Mouse (Mus musculus) MEL (cell line): Measurements from ENCODE around the gene Prcd. TPM values are rescaled to one million over a fixed set of nuclear protein-coding genes. Genes with fewer than 3 reads are reported as not detected.
A peak's percentile ranks its signal among the peaks of the same experiment; 100 is the strongest.

Experiments used
- DNase-seq: peaks from one replicate; pipeline ENCODE4 v3.0.0; 2011; ENCODE audit warnings: low read depth, low spot score
- H3K27ac ChIP-seq: 2 replicates; pipeline ENCODE4 v1.5.1; 2012; ENCODE audit warnings: low read depth, mild to moderate bottlenecking, control low read depth, low read length, moderate library complexity; ENCODE audit not compliant: control insufficient read depth
- H3K27me3 ChIP-seq, 2 experiments: fragments of 150-350 bp in 1 of 2; sonication (generic) in 1 of 2; 2 replicates each; pipeline ENCODE4 v1.6.1; 2012; ENCODE audit warnings: low read length in 2 of 2, mild to moderate bottlenecking in 2 of 2, improper control_type of control experiment in 1 of 2, moderate library complexity in 1 of 2; ENCODE audit not compliant: insufficient read depth in 2 of 2, control insufficient read depth in 1 of 2
- H3K36me3 ChIP-seq, 2 experiments: 2 replicates each; pipeline ENCODE4 v1.6.1; 2012 to 2014; ENCODE audit warnings: low read length in 2 of 2, improper control_type of control experiment in 1 of 2, inconsistent platforms in 1 of 2, mild to moderate bottlenecking in 1 of 2; ENCODE audit not compliant: insufficient read depth in 2 of 2, control insufficient read depth in 1 of 2
- H3K4me1 ChIP-seq, 2 experiments: fragments of 150-350 bp in 1 of 2; sonication (generic) in 1 of 2; 2 replicates each; pipeline ENCODE4 v1.6.1; 2012; ENCODE audit warnings: low read length in 2 of 2, improper control_type of control experiment in 1 of 2, mild to moderate bottlenecking in 1 of 2; ENCODE audit not compliant: insufficient read depth in 2 of 2, control insufficient read depth in 1 of 2
- H3K4me3 ChIP-seq, 2 experiments: fragments of 150-350 bp in 1 of 2; sonication (generic) in 1 of 2; 2 replicates each; pipeline ENCODE4 v1.5.1; 2012; ENCODE audit warnings: low read depth in 2 of 2, low read length in 2 of 2, mild to moderate bottlenecking in 2 of 2, moderate library complexity in 2 of 2, control low read depth in 1 of 2, improper control_type of control experiment in 1 of 2; ENCODE audit not compliant: control insufficient read depth in 1 of 2, insufficient read depth in 1 of 2
- H3K79me2 ChIP-seq: 2 replicates; pipeline ENCODE4 v1.6.1; 2012; ENCODE audit warnings: mild to moderate bottlenecking, low read length, moderate library complexity; ENCODE audit not compliant: control insufficient read depth, poor library complexity, insufficient read depth
- H3K9ac ChIP-seq: 2 replicates; pipeline ENCODE4 v1.6.1; 2012; ENCODE audit warnings: low read depth, mild to moderate bottlenecking, control low read depth, low read length, moderate library complexity; ENCODE audit not compliant: control insufficient read depth, poor library complexity, severe bottlenecking
- H3K9me3 ChIP-seq: fragments of 150-350 bp; sonication (generic); replicated peaks from 2 replicates; pipeline ENCODE4 v1.6.1; 2012; ENCODE audit warnings: mild to moderate bottlenecking, low read length, improper control_type of control experiment, moderate library complexity; ENCODE audit not compliant: insufficient read depth
- CHD1 ChIP-seq: IDR thresholded peaks from 2 replicates; pipeline ENCODE4 v1.6.1; 2012; ENCODE audit warnings: low read depth, mild to moderate bottlenecking, inconsistent platforms, low read length, improper control_type of control experiment
- CTCF ChIP-seq, 3 experiments: IDR thresholded peaks in 2 of 3; conservative IDR thresholded peaks in 1 of 3; 2 replicates each; pipeline ENCODE4 v1.5.1; 2011 to 2012; ENCODE audit warnings: low read length in 3 of 3, low read depth in 2 of 3, mild to moderate bottlenecking in 2 of 3, improper control_type of control experiment in 1 of 3, inconsistent platforms in 1 of 3, mixed read lengths in 1 of 3, moderate library complexity in 1 of 3; ENCODE audit not compliant: control insufficient read depth in 1 of 3, insufficient read depth in 1 of 3, poor library complexity in 1 of 3, severe bottlenecking in 1 of 3
- E2F4 ChIP-seq: IDR thresholded peaks from 2 replicates; pipeline ENCODE4 v1.6.1; 2011; ENCODE audit warnings: low read depth, low read length, improper control_type of control experiment, borderline replicate concordance
- ELF1 ChIP-seq: IDR thresholded peaks from 2 replicates; pipeline ENCODE4 v1.6.1; 2014; ENCODE audit warnings: low read depth, mild to moderate bottlenecking, inconsistent platforms, low read length, improper control_type of control experiment, moderate library complexity
- EP300 ChIP-seq, 2 experiments: IDR thresholded peaks; 2 replicates each; pipeline ENCODE4 v1.6.1; 2011; ENCODE audit warnings: improper control_type of control experiment in 2 of 2, low read length in 2 of 2, low read depth in 1 of 2, mild to moderate bottlenecking in 1 of 2
- ETS1 ChIP-seq: IDR thresholded peaks from 2 replicates; pipeline ENCODE4 v1.6.1; 2012; ENCODE audit warnings: low read depth, mild to moderate bottlenecking, inconsistent platforms, low read length, improper control_type of control experiment, moderate library complexity
- GABPA ChIP-seq: IDR thresholded peaks from 2 replicates; pipeline ENCODE4 v1.6.1; 2012; ENCODE audit warnings: low read depth, mild to moderate bottlenecking, inconsistent platforms, low read length, improper control_type of control experiment, moderate library complexity
- GATA1 ChIP-seq: IDR thresholded peaks from 2 replicates; pipeline ENCODE4 v1.6.1; 2011; ENCODE audit warnings: low read depth, low read length, improper control_type of control experiment
- HCFC1 ChIP-seq: IDR thresholded peaks from 2 replicates; pipeline ENCODE4 v1.6.1; 2012; ENCODE audit warnings: low read depth, mild to moderate bottlenecking, inconsistent platforms, low read length, improper control_type of control experiment, moderate library complexity
- KAT2A ChIP-seq: conservative IDR thresholded peaks from 2 replicates; pipeline ENCODE4 v1.6.1; 2012; ENCODE audit warnings: low read depth, low read length, improper control_type of control experiment, inconsistent platforms
- MAX ChIP-seq: IDR thresholded peaks from 2 replicates; pipeline ENCODE4 v1.6.1; 2011; ENCODE audit warnings: low read length, improper control_type of control experiment
- MAZ ChIP-seq: IDR thresholded peaks from 2 replicates; pipeline ENCODE4 v1.6.1; 2012; ENCODE audit warnings: low read depth, mild to moderate bottlenecking, inconsistent platforms, low read length, improper control_type of control experiment
- MEF2A ChIP-seq: IDR thresholded peaks from 2 replicates; pipeline ENCODE4 v1.6.1; 2014; ENCODE audit warnings: low read depth, mild to moderate bottlenecking, inconsistent platforms, low read length, improper control_type of control experiment; ENCODE audit not compliant: poor library complexity, insufficient replicate concordance, severe bottlenecking; ENCODE audit errors: extremely low read depth
- MXI1 ChIP-seq: IDR thresholded peaks from 2 replicates; pipeline ENCODE4 v1.6.1; 2011; ENCODE audit warnings: mild to moderate bottlenecking, low read depth, low read length, improper control_type of control experiment
- MYB ChIP-seq: IDR thresholded peaks from 2 replicates; pipeline ENCODE4 v1.6.1; 2011; ENCODE audit warnings: mild to moderate bottlenecking, low read depth, low read length, improper control_type of control experiment
- MYC ChIP-seq: IDR thresholded peaks from 2 replicates; pipeline ENCODE4 v1.6.1; 2011; ENCODE audit warnings: low read depth, mild to moderate bottlenecking, low read length, improper control_type of control experiment, moderate library complexity
- NRF1 ChIP-seq: IDR thresholded peaks from 2 replicates; pipeline ENCODE4 v1.6.1; 2014; ENCODE audit warnings: low read depth, mild to moderate bottlenecking, inconsistent platforms, low read length, improper control_type of control experiment, moderate library complexity; ENCODE audit not compliant: poor library complexity, insufficient read depth, severe bottlenecking
- POLR2AphosphoS2 ChIP-seq: IDR thresholded peaks from 2 replicates; pipeline ENCODE4 v1.6.1; 2011; ENCODE audit warnings: low read length, improper control_type of control experiment
- POLR2AphosphoS5 ChIP-seq: IDR thresholded peaks from 2 replicates; pipeline ENCODE4 v1.6.1; 2012; ENCODE audit warnings: low read depth, borderline replicate concordance, mild to moderate bottlenecking, inconsistent platforms, low read length, moderate library complexity, mixed read lengths
- RAD21 ChIP-seq: IDR thresholded peaks from 2 replicates; pipeline ENCODE4 v1.6.1; 2011; ENCODE audit warnings: mild to moderate bottlenecking, low read depth, low read length, improper control_type of control experiment
- SIN3A ChIP-seq: IDR thresholded peaks from 2 replicates; pipeline ENCODE4 v1.6.1; 2012; ENCODE audit warnings: low read length, improper control_type of control experiment, inconsistent platforms
- TCF12 ChIP-seq: IDR thresholded peaks from 2 replicates; pipeline ENCODE4 v1.6.1; 2014; ENCODE audit warnings: low read depth, mild to moderate bottlenecking, inconsistent platforms, low read length, improper control_type of control experiment, moderate library complexity
- UBTF ChIP-seq: IDR thresholded peaks from 2 replicates; pipeline ENCODE4 v1.6.1; 2012; ENCODE audit warnings: low read depth, mild to moderate bottlenecking, inconsistent platforms, low read length, improper control_type of control experiment, moderate library complexity, borderline replicate concordance; ENCODE audit not compliant: insufficient read depth
- USF2 ChIP-seq, 2 experiments: IDR thresholded peaks; 2 replicates each; pipeline ENCODE4 v1.6.1; 2011 to 2012; ENCODE audit warnings: improper control_type of control experiment in 2 of 2, low read length in 2 of 2, borderline replicate concordance in 1 of 2, inconsistent platforms in 1 of 2, low read depth in 1 of 2, mild to moderate bottlenecking in 1 of 2; ENCODE audit not compliant: insufficient read depth in 1 of 2
- ZMIZ1 ChIP-seq: IDR thresholded peaks from 2 replicates; pipeline ENCODE4 v1.6.1; 2012; ENCODE audit warnings: low read depth, mild to moderate bottlenecking, inconsistent platforms, low read length, improper control_type of control experiment, moderate library complexity
- polyA plus RNA-seq, 2 experiments: library from polyadenylated mRNA; stranded (reverse) in 1 of 2; unstranded in 1 of 2; fragments of >175 nt in 1 of 2; fragments of >200 nt in 1 of 2; gene quantifications; 2 replicates each; pipeline versions ENCODE4 v1.2.1 to v1.2.4; 2012; ENCODE audit warnings: low replicate concordance in 2 of 2, low read depth in 1 of 2; ENCODE audit not compliant: insufficient read length in 2 of 2, insufficient read depth in 1 of 2, missing spikeins in 1 of 2
- total RNA-seq: library from RNA; depleted of rRNA; stranded (reverse); fragments of 300-350 nt; gene quantifications from 2 replicates; pipeline ENCODE4 v1.2.3, GENCODE M21; 2012

The Prcd gene
- total and polyA plus RNA-seq, 3 experiments: 44.4 to 72.2 TPM; not detected in 1

GRCm38 (mm10) chr11:116647340-116647991, 5.9 kb upstream of the Prcd start (continued):
- TF ChIP-seq CTCF (IDR thresholded peaks at IDR 0.05 in 2 of 3, conservative IDR thresholded peaks at IDR 0.05 in 1 of 3; ENCODE audit: control insufficient read depth in 1 of 3, insufficient read depth in 1 of 3, low read depth in 2 of 3, low read length in 3 of 3, poor library complexity in 1 of 3, severe bottlenecking in 1 of 3) (peak in 2 of 3 experiments; percentile 37 to 44; a peak in 4 of 6 replicates), EP300 (IDR thresholded peaks at IDR 0.05; ENCODE audit: low read depth in 1 of 2, low read length in 2 of 2) (peak; percentile 52 to 54; a peak in 3 of 4 replicates), E2F4 (no peak), MAZ (peak; percentile 55; the same call in 1 of the 2 replicates), USF2 (IDR thresholded peaks at IDR 0.05; ENCODE audit: borderline replicate concordance in 1 of 2, insufficient read depth in 1 of 2, low read depth in 1 of 2, low read length in 2 of 2) (no peak), MXI1 (peak; percentile 46; the same call in 1 of the 2 replicates), POLR2AphosphoS5 (no peak), ETS1 (peak; percentile 27; the same call in 1 of the 2 replicates), GATA1 (peak; percentile 65), TCF12 (peak; percentile 49; the same call in 1 of the 2 replicates), GABPA (no peak), HCFC1 (peak; percentile 28; the same call in 1 of the 2 replicates), NRF1 (no peak), POLR2AphosphoS2 (no peak), SIN3A (peak; percentile 71; the same call in 1 of the 2 replicates), CHD1 (no peak), MAX (peak; percentile 36; the same call in 1 of the 2 replicates), RAD21 (no peak; the same call in 1 of the 2 replicates), KAT2A (no peak), ELF1 (no peak)

DNA sequence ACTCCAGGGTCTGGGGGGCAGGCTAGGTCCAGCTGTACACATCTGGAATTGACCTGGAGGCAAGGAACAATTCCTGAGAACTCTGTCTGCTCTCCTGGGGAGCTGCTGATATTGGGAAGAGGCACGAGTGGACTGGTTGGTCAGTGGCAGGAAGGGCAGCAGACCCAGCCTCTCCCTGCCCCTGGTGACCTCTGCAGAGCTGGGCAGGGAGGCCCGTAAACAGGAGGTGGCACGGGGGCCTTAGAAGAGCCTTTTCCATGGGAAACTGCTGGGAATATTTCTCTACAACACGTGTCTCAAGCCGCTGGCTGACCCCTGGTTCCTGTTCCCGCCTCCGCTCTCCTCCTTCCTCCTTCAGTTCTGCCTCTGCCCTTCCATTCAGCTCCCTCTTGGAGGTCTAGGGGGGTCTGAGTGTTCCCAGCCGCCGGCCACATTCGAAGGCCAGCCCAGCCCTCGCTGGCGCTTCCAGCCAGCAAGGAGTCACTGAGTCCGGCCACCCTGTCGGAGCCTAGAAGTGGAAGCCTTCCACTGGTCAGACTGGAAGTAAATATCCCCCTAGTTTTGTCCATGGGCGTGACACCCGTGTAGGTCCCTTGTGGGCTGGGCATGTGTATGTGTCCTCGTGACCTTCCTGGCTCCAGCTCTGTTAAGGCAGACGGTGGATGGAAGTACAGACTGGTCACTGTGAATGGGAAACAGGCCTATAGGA, 5.0 kb upstream of the Prcd start:
- H3K4me3 ChIP-seq: no peak overlapping the region
- H3K9ac ChIP-seq: no peak overlapping the region
- no peaks in the 10 kb centered on the region; a peak in 1 of 4 replicates for H3K27me3 ChIP-seq
- no peak overlapping the region for H3K27ac ChIP-seq
- TF ChIP-seq USF2 (IDR thresholded peaks at IDR 0.05; ENCODE audit: borderline replicate concordance in 1 of 2, insufficient read depth in 1 of 2, low read depth in 1 of 2, low read length in 2 of 2) (no peak), ELF1 (no peak), MEF2A (no peak), MYC (no peak), UBTF (no peak), ZMIZ1 (no peak), ETS1 (no peak), POLR2AphosphoS2 (no peak), MYB (no peak)
- no peak for DNase-seq
- peaks cover 0 to 12% of the 10 kb centered on the region in 2 experiments; a peak in 2 of 4 replicates for H3K36me3 ChIP-seq
- no peaks in the 10 kb centered on the region for H3K79me2 ChIP-seq
- no peaks in the 10 kb centered on the region for H3K9me3 ChIP-seq
- peaks cover 0 to 10% of the 10 kb centered on the region in 2 experiments; a peak in 3 of 4 replicates for H3K4me1 ChIP-seq
